ENCODE assay signal across 8 mouse cellular contexts in genomic region chr4:99656605-99657429, GRCm38 (mm10). TPM values are rescaled to one million over a fixed set of nuclear protein-coding genes. Genes with fewer than 3 reads are reported as not detected.
DNase-seq lines count a peak whose midpoint lies in the region; ATAC-seq lines count a peak whose summit lies in the region.

No protein-coding gene starts in this region.

- under 1% methylated on average over 88 of the region's 92 CpGs for WGBS in embryonic facial prominence, embryonic 12.5 days
- under 1% methylated on average over 68 of the region's 92 CpGs for WGBS in hindbrain, embryonic 13.5 days
- under 1% methylated on average over 91 of the region's 92 CpGs for WGBS in midbrain, embryonic 10.5 days

- peaks cover 70% of the 10 kb centered on the region for H3K27me3 ChIP-seq in embryonic facial prominence, embryonic 12.5 days
- H3K27me3 ChIP-seq in hindbrain, embryonic 13.5 days = peaks cover 84% of the 10 kb centered on the region
- peaks cover 100% of the 10 kb centered on the region for H3K27me3 ChIP-seq in midbrain, embryonic 10.5 days (ENCODE audit: low read depth, poor library complexity, severe bottlenecking)

- ATAC-seq in CD4-positive, CD25-positive, alpha-beta regulatory T cell, adult 4 months = peak; percentile 63
- no peak for ATAC-seq in embryonic facial prominence, embryonic 12.5 days (ENCODE audit: insufficient number of reproducible peaks, insufficient read depth, low FRiP score, low TSS enrichment)
- ATAC-seq in hindbrain, embryonic 13.5 days (ENCODE audit: low FRiP score) = no peak

- peaks cover 11% of the 10 kb centered on the region for H3K4me1 ChIP-seq in embryonic facial prominence, embryonic 12.5 days
- H3K4me1 ChIP-seq in hindbrain, embryonic 13.5 days (replicated peaks) = peaks cover 28% of the 10 kb centered on the region
- H3K4me1 ChIP-seq in midbrain, embryonic 10.5 days = peaks cover 35% of the 10 kb centered on the region

- no peaks in the 10 kb centered on the region for H3K9me3 ChIP-seq in embryonic facial prominence, embryonic 12.5 days
- H3K9me3 ChIP-seq in hindbrain, embryonic 13.5 days = no peaks in the 10 kb centered on the region
- no peaks in the 10 kb centered on the region for H3K9me3 ChIP-seq in midbrain, embryonic 10.5 days (replicated peaks)

- H3K4me2 ChIP-seq in embryonic facial prominence, embryonic 12.5 days (replicated peaks) = peak overlapping the region; percentile 44
- peak overlapping the region; percentile 40 for H3K4me2 ChIP-seq in hindbrain, embryonic 13.5 days

- peak overlapping the region; percentile 33 for H3K4me3 ChIP-seq in embryonic facial prominence, embryonic 12.5 days
- H3K4me3 ChIP-seq in hindbrain, embryonic 13.5 days = peak overlapping the region; percentile 38
- H3K4me3 ChIP-seq in midbrain, embryonic 10.5 days = peak overlapping the region; percentile 43

- H3K36me3 ChIP-seq in embryonic facial prominence, embryonic 12.5 days = no peaks in the 10 kb centered on the region
- no peaks in the 10 kb centered on the region for H3K36me3 ChIP-seq in hindbrain, embryonic 13.5 days
- no peaks in the 10 kb centered on the region for H3K36me3 ChIP-seq in midbrain, embryonic 10.5 days

- peak overlapping the region; percentile 33; the same call in 1 of the 2 replicates for H3K9ac ChIP-seq in embryonic facial prominence, embryonic 12.5 days
- H3K9ac ChIP-seq in hindbrain, embryonic 13.5 days = peak overlapping the region; percentile 68

- DNase-seq in gastrocnemius, postnatal 10 days = peak; percentile 29
- no peak for DNase-seq in gastrocnemius, adult 8-10 months (ENCODE audit: low spot score in 2 of 2)
- peak; percentile 68 for DNase-seq in midbrain, embryonic 10.5 days (ENCODE audit: low spot score)
- no peak for DNase-seq in urinary bladder, postnatal 36 days (ENCODE audit: low spot score in 2 of 2)
- no peak for DNase-seq in gastrocnemius, postnatal 25 days

- H3K27ac ChIP-seq in embryonic facial prominence, embryonic 12.5 days = 0 out of 2 replicates have a peak overlapping the region, but pooled peaks have one; percentile 30
- H3K27ac ChIP-seq in hindbrain, embryonic 13.5 days = peak overlapping the region; percentile 85
- no peak overlapping the region for H3K27ac ChIP-seq in midbrain, embryonic 10.5 days (replicated peaks)

RNA-seq across cellular contexts. Expression of gene Foxd3, which starts 0.7 kb away (rescaled TPM):
- total RNA-seq in gastrocnemius, postnatal 10 days (2021) = 1 to 10 TPM; 4.6 to 4.7 TPM
- total RNA-seq in gastrocnemius, adult 8-10 months (2022) = 1 to 10 TPM in 3 of 4 experiments, under 1 TPM in 1; 0.79 to 1.5 (median 1.2) TPM
- not detected for polyA plus RNA-seq in CD4-positive, CD25-positive, alpha-beta regulatory T cell, adult 4 months (2017; shearing (Covaris generic))
- polyA plus RNA-seq in embryonic facial prominence, embryonic 12.5 days (2016; fragmentation: Nextera tagmentation; extraction: Ambion mirVana) = 2.1 TPM in 2 replicates
- 2.2 TPM in 2 replicates for polyA plus RNA-seq in hindbrain, embryonic 13.5 days (2015; fragmentation: Nextera tagmentation; extraction: Ambion mirVana)
- 0.05 and 0.23 TPM in 2 replicates for polyA plus RNA-seq in midbrain, embryonic 10.5 days (2016; fragmentation: Nextera tagmentation; extraction: Ambion mirVana)
- 1 to 10 TPM; 1.4 to 2.0 TPM for total RNA-seq in gastrocnemius, postnatal 25 days (2021)

RNA-seq across cellular contexts. Expression of gene Alg6, which starts 58.6 kb away (rescaled TPM):
- 10 to 100 TPM; 10.5 to 10.6 TPM for total RNA-seq in gastrocnemius, postnatal 10 days (2021)
- 1 to 10 TPM; 4.3 to 8.4 (median 6.1) TPM for total RNA-seq in gastrocnemius, adult 8-10 months (2022)
- polyA plus RNA-seq in CD4-positive, CD25-positive, alpha-beta regulatory T cell, adult 4 months (2017; shearing (Covaris generic)) = 10 to 100 TPM in 1 of 2 experiments, 1 to 10 TPM in 1; 8.5 to 10.7 TPM
- polyA plus RNA-seq in embryonic facial prominence, embryonic 12.5 days (2016; fragmentation: Nextera tagmentation; extraction: Ambion mirVana) = 23.2 and 23.9 TPM in 2 replicates
- polyA plus RNA-seq in hindbrain, embryonic 13.5 days (2015; fragmentation: Nextera tagmentation; extraction: Ambion mirVana) = 10.0 and 10.8 TPM in 2 replicates
- polyA plus RNA-seq in midbrain, embryonic 10.5 days (2016; fragmentation: Nextera tagmentation; extraction: Ambion mirVana) = 19.7 and 20.4 TPM in 2 replicates
- 1 to 10 TPM; 4.7 to 7.4 TPM for total RNA-seq in gastrocnemius, postnatal 25 days (2021)

Comparison
In these comparisons a context has a peak if more than half of its experiments do, and no peak if none do; other contexts are left out.
1. DNase-seq: peak in gastrocnemius, postnatal 10 days (single experiment) and midbrain, embryonic 10.5 days (single experiment); none in gastrocnemius, adult 8-10 months (0 of 2), urinary bladder, postnatal 36 days (0 of 2) and gastrocnemius, postnatal 25 days (single experiment).
2. Peak in every context shown above with its lines, with median percentiles within 50 percentile points of each other: H3K4me3 ChIP-seq.